Mouse (Mus musculus) liver (tissue): ENCODE results near the gene Olfr509.
"Not testable (repeated sequence)": the region's sequence is repeated elsewhere in the genome, so short reads cannot be mapped to it uniquely, and the experiment has no call there.

Experiments used
- DNase-seq: peaks from one replicate; pipeline ENCODE4 v3.0.0-alpha.2; 2020; ENCODE audit warnings: mixed read lengths

Olfr509 gene

DNA sequence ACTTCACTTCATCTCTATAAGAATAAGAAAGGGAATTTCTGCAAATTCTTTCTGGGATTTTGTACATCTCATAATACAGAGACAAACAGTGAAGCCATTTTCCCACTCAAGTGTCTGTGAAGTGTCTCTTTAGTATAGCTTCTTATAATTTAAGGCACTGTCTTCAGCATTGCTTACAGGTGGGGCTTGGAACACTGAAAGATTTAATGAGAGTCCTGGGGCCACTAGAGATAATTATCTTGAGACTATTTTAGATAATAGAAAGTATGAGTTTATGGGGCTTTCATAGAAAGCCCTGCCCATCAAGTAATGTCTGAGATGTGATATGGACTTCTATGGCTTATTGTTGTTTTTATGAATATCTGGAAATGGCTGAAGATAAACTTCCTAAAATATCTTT, at the start of gene Olfr509:
Gene Olfr509 (minus strand): TSS at position 101 of the 400 bp plus-strand sequence.
- no peak for DNase-seq

- no peak for DNase-seq
Observed at GRCm38 (mm10) chr7:108678886-108679285, 27.2 kb upstream of the Olfr509 start.

GRCm38 (mm10) chr7:108671058-108671457, 19.4 kb upstream of the Olfr509 start:
- DNase-seq, result no peak

GRCm38 (mm10) chr7:108666118-108666517, 14.4 kb upstream of the Olfr509 start, which contains the start of gene Olfr510:
Olfr510 (plus strand) TSS chr7:108666418.
- no peak for DNase-seq

DNA sequence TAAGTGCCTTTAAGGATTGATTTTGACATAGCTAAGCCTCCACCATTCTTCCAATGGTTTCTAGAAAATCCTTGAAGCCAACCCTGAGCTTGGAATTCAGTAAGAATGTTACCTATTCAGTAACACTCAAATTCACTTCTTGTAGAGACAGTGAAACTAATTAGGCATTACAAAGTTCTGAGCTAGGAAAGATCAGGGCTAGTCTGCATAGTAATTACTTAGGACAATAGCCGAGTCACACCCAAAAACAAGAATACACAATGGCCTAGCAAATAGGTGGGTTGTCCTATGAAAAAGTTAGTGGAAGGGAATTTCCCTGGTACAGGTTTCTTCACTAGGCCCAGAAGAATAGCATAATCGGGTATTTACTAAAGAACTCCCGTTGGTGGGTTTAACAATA, 10.7 kb upstream of the Olfr509 start:
- DNase-seq, result no peak

DNA sequence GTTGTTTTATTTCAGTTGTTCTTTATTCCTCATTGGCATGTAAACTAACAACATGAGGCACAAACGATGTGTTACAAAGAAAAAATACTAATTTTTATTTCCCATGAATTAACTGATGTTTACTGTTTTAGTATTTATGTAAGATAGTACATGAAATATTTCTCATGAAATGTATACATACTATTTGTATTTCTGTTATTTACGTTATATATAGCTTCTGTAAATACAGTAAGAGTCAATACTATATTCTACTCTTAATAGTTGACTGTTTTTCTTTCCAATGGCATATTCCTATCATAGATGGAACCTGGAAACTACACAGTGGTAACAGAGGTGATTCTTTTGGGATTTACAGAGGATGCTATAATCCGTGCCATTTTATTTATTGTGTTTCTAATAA, 22.0 kb downstream of the Olfr509 start, which contains the start of gene Olfr508:
Gene Olfr508 (plus strand): TSS at position 301 of the 400 bp plus-strand sequence.
- DNase-seq, result no peak

- no peak for DNase-seq
Observed at GRCm38 (mm10) chr7:108621514-108621913, 30.2 kb downstream of the Olfr509 start, which contains the start of gene Olfr507. Olfr507 (plus strand) TSS chr7:108621814.

GRCm38 (mm10) chr7:108616781-108617180, 34.9 kb downstream of the Olfr509 start:
- DNase-seq, result not testable (repeated sequence)

GRCm38 (mm10) chr7:108614110-108614509, 37.6 kb downstream of the Olfr509 start:
- DNase-seq, result no peak

GRCm38 (mm10) chr7:108610487-108610886, 41.2 kb downstream of the Olfr509 start, which contains the start of gene Olfr506:
Olfr506 (plus strand) TSS chr7:108610787.
- no peak for DNase-seq

- not testable (repeated sequence) for DNase-seq
Observed at GRCm38 (mm10) chr7:108601916-108602315, 49.8 kb downstream of the Olfr509 start.
